Mouse (Mus musculus) MEL (cell line): ENCODE results near the gene 6030408B16Rik. TPM values are rescaled to one million over a fixed set of nuclear protein-coding genes. Genes with fewer than 3 reads are reported as not detected.

Source experiments
- DNase-seq: peaks from one replicate; pipeline ENCODE4 v3.0.0; 2011; ENCODE audit warnings: low read depth, low spot score
- H3K27ac ChIP-seq: 2 replicates; pipeline ENCODE4 v1.5.1; 2012; ENCODE audit warnings: low read depth, mild to moderate bottlenecking, control low read depth, low read length, moderate library complexity; ENCODE audit not compliant: control insufficient read depth
- H3K27me3 ChIP-seq, 2 experiments: fragments of 150-350 bp in 1 of 2; sonication (generic) in 1 of 2; 2 replicates each; pipeline ENCODE4 v1.6.1; 2012; ENCODE audit warnings: low read length in 2 of 2, mild to moderate bottlenecking in 2 of 2, improper control_type of control experiment in 1 of 2, moderate library complexity in 1 of 2; ENCODE audit not compliant: insufficient read depth in 2 of 2, control insufficient read depth in 1 of 2
- H3K36me3 ChIP-seq, 2 experiments: 2 replicates each; pipeline ENCODE4 v1.6.1; 2012 to 2014; ENCODE audit warnings: low read length in 2 of 2, improper control_type of control experiment in 1 of 2, inconsistent platforms in 1 of 2, mild to moderate bottlenecking in 1 of 2; ENCODE audit not compliant: insufficient read depth in 2 of 2, control insufficient read depth in 1 of 2
- H3K4me1 ChIP-seq, 2 experiments: fragments of 150-350 bp in 1 of 2; sonication (generic) in 1 of 2; 2 replicates each; pipeline ENCODE4 v1.6.1; 2012; ENCODE audit warnings: low read length in 2 of 2, improper control_type of control experiment in 1 of 2, mild to moderate bottlenecking in 1 of 2; ENCODE audit not compliant: insufficient read depth in 2 of 2, control insufficient read depth in 1 of 2
- H3K4me3 ChIP-seq, 2 experiments: fragments of 150-350 bp in 1 of 2; sonication (generic) in 1 of 2; 2 replicates each; pipeline ENCODE4 v1.5.1; 2012; ENCODE audit warnings: low read depth in 2 of 2, low read length in 2 of 2, mild to moderate bottlenecking in 2 of 2, moderate library complexity in 2 of 2, control low read depth in 1 of 2, improper control_type of control experiment in 1 of 2; ENCODE audit not compliant: control insufficient read depth in 1 of 2, insufficient read depth in 1 of 2
- H3K79me2 ChIP-seq: 2 replicates; pipeline ENCODE4 v1.6.1; 2012; ENCODE audit warnings: mild to moderate bottlenecking, low read length, moderate library complexity; ENCODE audit not compliant: control insufficient read depth, poor library complexity, insufficient read depth
- H3K9ac ChIP-seq: 2 replicates; pipeline ENCODE4 v1.6.1; 2012; ENCODE audit warnings: low read depth, mild to moderate bottlenecking, control low read depth, low read length, moderate library complexity; ENCODE audit not compliant: control insufficient read depth, poor library complexity, severe bottlenecking
- H3K9me3 ChIP-seq: fragments of 150-350 bp; sonication (generic); replicated peaks from 2 replicates; pipeline ENCODE4 v1.6.1; 2012; ENCODE audit warnings: mild to moderate bottlenecking, low read length, improper control_type of control experiment, moderate library complexity; ENCODE audit not compliant: insufficient read depth
- BHLHE40 ChIP-seq: IDR thresholded peaks from 2 replicates; pipeline ENCODE4 v1.6.1; 2012; ENCODE audit warnings: low read depth, mild to moderate bottlenecking, inconsistent platforms, low read length, improper control_type of control experiment, borderline replicate concordance
- CHD1 ChIP-seq: IDR thresholded peaks from 2 replicates; pipeline ENCODE4 v1.6.1; 2012; ENCODE audit warnings: low read depth, mild to moderate bottlenecking, inconsistent platforms, low read length, improper control_type of control experiment
- CHD2 ChIP-seq: IDR thresholded peaks from 2 replicates; pipeline ENCODE4 v1.6.1; 2011; ENCODE audit warnings: low read length, improper control_type of control experiment
- ELF1 ChIP-seq: IDR thresholded peaks from 2 replicates; pipeline ENCODE4 v1.6.1; 2014; ENCODE audit warnings: low read depth, mild to moderate bottlenecking, inconsistent platforms, low read length, improper control_type of control experiment, moderate library complexity
- ETS1 ChIP-seq: IDR thresholded peaks from 2 replicates; pipeline ENCODE4 v1.6.1; 2012; ENCODE audit warnings: low read depth, mild to moderate bottlenecking, inconsistent platforms, low read length, improper control_type of control experiment, moderate library complexity
- GABPA ChIP-seq: IDR thresholded peaks from 2 replicates; pipeline ENCODE4 v1.6.1; 2012; ENCODE audit warnings: low read depth, mild to moderate bottlenecking, inconsistent platforms, low read length, improper control_type of control experiment, moderate library complexity
- GATA1 ChIP-seq: IDR thresholded peaks from 2 replicates; pipeline ENCODE4 v1.6.1; 2011; ENCODE audit warnings: low read depth, low read length, improper control_type of control experiment
- JUND ChIP-seq: IDR thresholded peaks from 2 replicates; pipeline ENCODE4 v1.6.1; 2011; ENCODE audit warnings: low read depth, mild to moderate bottlenecking, improper control_type of control experiment, low read length
- MAFK ChIP-seq: IDR thresholded peaks from 2 replicates; pipeline ENCODE4 v1.6.1; 2011; ENCODE audit warnings: low read depth, mild to moderate bottlenecking, low read length, improper control_type of control experiment, borderline replicate concordance
- MAX ChIP-seq: IDR thresholded peaks from 2 replicates; pipeline ENCODE4 v1.6.1; 2011; ENCODE audit warnings: low read length, improper control_type of control experiment
- MAZ ChIP-seq: IDR thresholded peaks from 2 replicates; pipeline ENCODE4 v1.6.1; 2012; ENCODE audit warnings: low read depth, mild to moderate bottlenecking, inconsistent platforms, low read length, improper control_type of control experiment
- MEF2A ChIP-seq: IDR thresholded peaks from 2 replicates; pipeline ENCODE4 v1.6.1; 2014; ENCODE audit warnings: low read depth, mild to moderate bottlenecking, inconsistent platforms, low read length, improper control_type of control experiment; ENCODE audit not compliant: poor library complexity, insufficient replicate concordance, severe bottlenecking; ENCODE audit errors: extremely low read depth
- MXI1 ChIP-seq: IDR thresholded peaks from 2 replicates; pipeline ENCODE4 v1.6.1; 2011; ENCODE audit warnings: mild to moderate bottlenecking, low read depth, low read length, improper control_type of control experiment
- NELFE ChIP-seq: IDR thresholded peaks from 2 replicates; pipeline ENCODE4 v1.6.1; 2011; ENCODE audit warnings: low read depth, low read length, improper control_type of control experiment
- NRF1 ChIP-seq: IDR thresholded peaks from 2 replicates; pipeline ENCODE4 v1.6.1; 2014; ENCODE audit warnings: low read depth, mild to moderate bottlenecking, inconsistent platforms, low read length, improper control_type of control experiment, moderate library complexity; ENCODE audit not compliant: poor library complexity, insufficient read depth, severe bottlenecking
- POLR2AphosphoS5 ChIP-seq: IDR thresholded peaks from 2 replicates; pipeline ENCODE4 v1.6.1; 2012; ENCODE audit warnings: low read depth, borderline replicate concordance, mild to moderate bottlenecking, inconsistent platforms, low read length, moderate library complexity, mixed read lengths
- RAD21 ChIP-seq: IDR thresholded peaks from 2 replicates; pipeline ENCODE4 v1.6.1; 2011; ENCODE audit warnings: mild to moderate bottlenecking, low read depth, low read length, improper control_type of control experiment
- RCOR1 ChIP-seq: IDR thresholded peaks from 2 replicates; pipeline ENCODE4 v1.6.1; 2012; ENCODE audit warnings: low read depth, mild to moderate bottlenecking, inconsistent platforms, low read length, improper control_type of control experiment
- SIN3A ChIP-seq: IDR thresholded peaks from 2 replicates; pipeline ENCODE4 v1.6.1; 2012; ENCODE audit warnings: low read length, improper control_type of control experiment, inconsistent platforms
- SMC3 ChIP-seq: IDR thresholded peaks from 2 replicates; pipeline ENCODE4 v1.6.1; 2011; ENCODE audit warnings: low read depth, low read length, improper control_type of control experiment
- TBP ChIP-seq: IDR thresholded peaks from 2 replicates; pipeline ENCODE4 v1.8.0; 2011; ENCODE audit warnings: low read depth, low read length, improper control_type of control experiment
- UBTF ChIP-seq: IDR thresholded peaks from 2 replicates; pipeline ENCODE4 v1.6.1; 2012; ENCODE audit warnings: low read depth, mild to moderate bottlenecking, inconsistent platforms, low read length, improper control_type of control experiment, moderate library complexity, borderline replicate concordance; ENCODE audit not compliant: insufficient read depth
- ZMIZ1 ChIP-seq: IDR thresholded peaks from 2 replicates; pipeline ENCODE4 v1.6.1; 2012; ENCODE audit warnings: low read depth, mild to moderate bottlenecking, inconsistent platforms, low read length, improper control_type of control experiment, moderate library complexity
- ZNF384 ChIP-seq: IDR thresholded peaks from 2 replicates; pipeline ENCODE4 v1.6.1; 2012; ENCODE audit warnings: low read depth, mild to moderate bottlenecking, inconsistent platforms, low read length, improper control_type of control experiment
- polyA plus RNA-seq, 2 experiments: library from polyadenylated mRNA; stranded (reverse) in 1 of 2; unstranded in 1 of 2; fragments of >175 nt in 1 of 2; fragments of >200 nt in 1 of 2; gene quantifications; 2 replicates each; pipeline versions ENCODE4 v1.2.1 to v1.2.4; 2012; ENCODE audit warnings: low replicate concordance in 2 of 2, low read depth in 1 of 2; ENCODE audit not compliant: insufficient read length in 2 of 2, insufficient read depth in 1 of 2, missing spikeins in 1 of 2
- total RNA-seq: library from RNA; depleted of rRNA; stranded (reverse); fragments of 300-350 nt; gene quantifications from 2 replicates; pipeline ENCODE4 v1.2.3, GENCODE M21; 2012

The 6030408B16Rik gene
- total and polyA plus RNA-seq, 3 experiments = 0.12 to 0.18 TPM; not detected in 1

DNA sequence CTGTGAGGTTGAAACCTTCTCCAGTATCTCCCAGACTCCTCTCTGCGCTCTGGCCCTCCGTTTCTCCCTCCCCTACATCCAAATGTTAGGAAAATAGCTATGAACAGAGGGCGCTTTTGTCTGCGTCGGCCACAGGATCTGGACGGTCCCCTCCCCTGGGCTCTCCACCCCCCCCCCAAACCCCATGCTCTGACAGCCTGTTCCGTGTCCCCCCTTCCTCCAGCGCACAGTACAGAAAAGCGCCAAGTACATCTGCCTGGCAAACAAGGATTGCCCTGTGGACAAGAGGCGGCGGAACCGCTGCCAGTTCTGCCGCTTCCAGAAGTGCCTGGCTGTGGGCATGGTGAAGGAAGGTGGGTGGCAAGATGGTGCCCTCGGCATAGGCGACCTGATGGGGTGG, 21.5 kb upstream of the 6030408B16Rik start:
- Histone ChIP-seq H3K4me1 (no peaks in the 10 kb centered on the region), H3K27me3 (no peaks in the 10 kb centered on the region), H3K4me3 (no peak overlapping the region), H3K9me3 (no peaks in the 10 kb centered on the region), H3K9ac (no peak overlapping the region), H3K36me3 (no peaks in the 10 kb centered on the region), H3K27ac (no peak overlapping the region), H3K79me2 (no peaks in the 10 kb centered on the region)
- DNase-seq = no peak
- no peak for TF ChIP-seq MAX
- TF ChIP-seq TBP = no peak
- no peak for TF ChIP-seq SMC3
- no peak for TF ChIP-seq MEF2A
- no peak for TF ChIP-seq CHD2
- no peak for TF ChIP-seq NELFE
- TF ChIP-seq UBTF = no peak
- TF ChIP-seq MXI1 = no peak
- no peak for TF ChIP-seq BHLHE40
- no peak for TF ChIP-seq CHD1
- TF ChIP-seq MAFK = no peak
- no peak for TF ChIP-seq RAD21
- TF ChIP-seq GABPA = no peak
- TF ChIP-seq ELF1 = no peak
- TF ChIP-seq NRF1 = no peak

DNA sequence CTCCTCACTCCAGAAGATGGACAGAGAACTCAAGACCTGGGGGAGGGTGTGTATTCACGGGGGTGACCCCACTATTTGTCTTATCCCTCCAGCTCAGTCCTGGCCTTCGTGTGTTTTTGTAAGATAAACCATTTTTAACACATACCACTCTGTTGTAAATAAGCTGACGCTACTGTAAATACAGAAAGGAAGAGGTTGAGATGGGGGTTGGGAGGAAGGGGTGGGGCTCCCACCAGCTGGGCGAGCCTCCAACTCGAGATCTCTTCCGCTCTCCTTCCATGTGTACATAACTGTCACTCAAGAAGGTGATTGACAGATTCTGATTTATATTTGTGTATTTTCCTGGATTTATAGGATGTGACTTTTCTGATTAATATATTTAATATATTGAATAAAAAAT, 18.6 kb upstream of the 6030408B16Rik start:
- Histone ChIP-seq H3K9me3 (no peaks in the 10 kb centered on the region), H3K79me2 (no peaks in the 10 kb centered on the region), H3K9ac (no peak overlapping the region), H3K36me3 (no peaks in the 10 kb centered on the region)
- DNase-seq = no peak
- TF ChIP-seq MXI1 (no peak), GATA1 (no peak), BHLHE40 (no peak), ELF1 (no peak), MAZ (no peak), RCOR1 (no peak), MAX (no peak), SIN3A (no peak), UBTF (no peak), POLR2AphosphoS5 (no peak), MEF2A (no peak), CHD2 (no peak), ZMIZ1 (no peak), JUND (no peak), GABPA (no peak), ETS1 (no peak), ZNF384 (no peak), RAD21 (no peak)
- TF ChIP-seq, all 39 proteins: peak for 0
- Histone ChIP-seq H3K27ac (no peak overlapping the region), H3K4me1 (no peaks in the 10 kb centered on the region), H3K27me3 (no peaks in the 10 kb centered on the region), H3K4me3 (no peak overlapping the region)
